Mouse (Mus musculus) heart, embryonic 10.5 days (tissue): ENCODE measurements at regions not wholly inside any gene's neighbourhood (a gene's known extent, or its start where the extent isn't known, plus 50 kb on each side); places are given as distances from the start of the nearest gene placed in this dataset.
A peak's percentile ranks its signal among the peaks of the same experiment; 100 is the strongest.

ENCODE experiments used
- DNase-seq: peaks from one replicate; pipeline ENCODE4 v3.0.0-alpha.2; 2017; ENCODE audit warnings: low spot score
- H3K27ac ChIP-seq: fragments of 300-500 bp; sonication (generic); 2 replicates; pipeline ENCODE4 v1.5.1; 2016; ENCODE audit warnings: mild to moderate bottlenecking
- H3K27me3 ChIP-seq: fragments of 300-500 bp; sonication (generic); 2 replicates; pipeline ENCODE4 v1.6.1; 2016; ENCODE audit warnings: mild to moderate bottlenecking; ENCODE audit not compliant: poor library complexity, insufficient read depth, severe bottlenecking
- H3K36me3 ChIP-seq: fragments of 300-500 bp; sonication (generic); 2 replicates; pipeline ENCODE4 v1.6.1; 2016; ENCODE audit warnings: mild to moderate bottlenecking, moderate library complexity
- H3K4me1 ChIP-seq: fragments of 300-500 bp; sonication (generic); 2 replicates; pipeline ENCODE4 v1.6.1; 2016; ENCODE audit warnings: mild to moderate bottlenecking
- H3K4me3 ChIP-seq: fragments of 300-500 bp; sonication (generic); 2 replicates; pipeline ENCODE4 v1.5.1; 2016; ENCODE audit warnings: mild to moderate bottlenecking, moderate library complexity
- H3K9me3 ChIP-seq: fragments of 300-500 bp; sonication (generic); 2 replicates; pipeline ENCODE4 v1.6.1; 2016; ENCODE audit warnings: mild to moderate bottlenecking, moderate library complexity
- WGBS: fragments of 180-500 bp; shearing (Covaris S2); methylation state at CpG from one replicate; pipeline ENCODE4 v1.1.7; 2016; 5-methylcytosine and 5-hydroxymethylcytosine counted together

- 81% methylated on average over 17 of the region's 17 CpGs for WGBS
- DNase-seq: no peak
- no peaks in the 10 kb centered on the region for H3K27me3 ChIP-seq
- 0 out of 2 replicates have a peak, but pooled peaks cover 4% of the 10 kb centered on the region for H3K4me1 ChIP-seq
- no peak overlapping the region for H3K4me3 ChIP-seq
- H3K9me3 ChIP-seq: peaks cover 2% of the 10 kb centered on the region; the same call in 1 of the 2 replicates
- no peak overlapping the region for H3K27ac ChIP-seq
- H3K36me3 ChIP-seq: no peaks in the 10 kb centered on the region
These were observed 53.8 kb upstream of the Coro2b start for GRCm38 (mm10) chr9:62590407-62591195.

GRCm38 (mm10) chr9:62591196-62591485 lies 54.3 kb upstream of the Coro2b start:
- no peak overlapping the region for H3K4me3 ChIP-seq
- 77% methylated on average over 6 of the region's 6 CpGs for WGBS
- H3K27me3 ChIP-seq: no peaks in the 10 kb centered on the region
- no peak overlapping the region for H3K27ac ChIP-seq
- 0 out of 2 replicates have a peak, but pooled peaks cover 4% of the 10 kb centered on the region for H3K4me1 ChIP-seq
- no peak for DNase-seq
- peaks cover 2% of the 10 kb centered on the region; the same call in 1 of the 2 replicates for H3K9me3 ChIP-seq
- no peaks in the 10 kb centered on the region for H3K36me3 ChIP-seq

GRCm38 (mm10) chr9:62598056-62598455 lies 61.2 kb upstream of the Coro2b start:
- peak; percentile 52 for DNase-seq
- H3K9me3 ChIP-seq: no peaks in the 10 kb centered on the region
- H3K4me1 ChIP-seq: no peaks in the 10 kb centered on the region
- no peaks in the 10 kb centered on the region for H3K27me3 ChIP-seq
- WGBS: 68% methylated on average over 7 of the region's 7 CpGs
- H3K36me3 ChIP-seq: no peaks in the 10 kb centered on the region
- H3K27ac ChIP-seq: no peak overlapping the region
- H3K4me3 ChIP-seq: no peak overlapping the region

GRCm38 (mm10) chr9:62598956-62599355 lies 62.1 kb upstream of the Coro2b start:
- H3K36me3 ChIP-seq: no peaks in the 10 kb centered on the region
- 88% methylated on average over 5 of the region's 5 CpGs for WGBS
- no peaks in the 10 kb centered on the region for H3K9me3 ChIP-seq
- H3K4me3 ChIP-seq: no peak overlapping the region
- H3K27me3 ChIP-seq: no peaks in the 10 kb centered on the region
- H3K4me1 ChIP-seq: no peaks in the 10 kb centered on the region
- no peak overlapping the region for H3K27ac ChIP-seq
- DNase-seq: peak; percentile 60

- WGBS: 80% methylated on average over 2 of the region's 2 CpGs
- H3K9me3 ChIP-seq: 0 out of 2 replicates have a peak, but pooled peaks cover 5% of the 10 kb centered on the region
- H3K4me3 ChIP-seq: no peak overlapping the region
- no peak for DNase-seq
- H3K27ac ChIP-seq: no peak overlapping the region
- no peaks in the 10 kb centered on the region for H3K27me3 ChIP-seq
- peaks cover 9% of the 10 kb centered on the region; the same call in 1 of the 2 replicates for H3K4me1 ChIP-seq
- no peaks in the 10 kb centered on the region for H3K36me3 ChIP-seq
These were observed 67.1 kb upstream of the Itga11 start for GRCm38 (mm10) chr9:62610526-62610925.

- Histone ChIP-seq H3K36me3 (no peaks in the 10 kb centered on the region), H3K27ac (no peak overlapping the region), H3K4me1 (peaks cover 9% of the 10 kb centered on the region; the same call in 1 of the 2 replicates), H3K27me3 (no peaks in the 10 kb centered on the region), H3K4me3 (no peak overlapping the region), H3K9me3 (0 out of 2 replicates have a peak, but pooled peaks cover 5% of the 10 kb centered on the region)
- DNase-seq: no peak
- WGBS: 41% methylated on average over 2 of the region's 2 CpGs
These were observed 66.2 kb upstream of the Itga11 start for GRCm38 (mm10) chr9:62611452-62611851.

GRCm38 (mm10) chr9:62613053-62613452 lies 64.6 kb upstream of the Itga11 start:
- Histone ChIP-seq H3K9me3 (0 out of 2 replicates have a peak, but pooled peaks cover 5% of the 10 kb centered on the region), H3K27ac (peak overlapping the region; percentile 36; the same call in 1 of the 2 replicates), H3K4me3 (no peak overlapping the region), H3K4me1 (0 out of 2 replicates have a peak, but pooled peaks cover 4% of the 10 kb centered on the region), H3K27me3 (no peaks in the 10 kb centered on the region), H3K36me3 (no peaks in the 10 kb centered on the region)
- DNase-seq: no peak
- WGBS: 54% methylated on average over 2 of the region's 2 CpGs

GRCm38 (mm10) chr9:62613806-62614205 lies 63.8 kb upstream of the Itga11 start:
- H3K4me1 ChIP-seq: 0 out of 2 replicates have a peak, but pooled peaks cover 4% of the 10 kb centered on the region
- H3K27ac ChIP-seq: peak overlapping the region; percentile 36; the same call in 1 of the 2 replicates
- no peak for DNase-seq
- H3K9me3 ChIP-seq: 0 out of 2 replicates have a peak, but pooled peaks cover 5% of the 10 kb centered on the region
- no peaks in the 10 kb centered on the region for H3K27me3 ChIP-seq
- no peak overlapping the region for H3K4me3 ChIP-seq
- 82% methylated on average over 8 of the region's 8 CpGs for WGBS
- H3K36me3 ChIP-seq: no peaks in the 10 kb centered on the region

GRCm38 (mm10) chr9:62614950-62615349 lies 62.7 kb upstream of the Itga11 start:
- H3K27ac ChIP-seq: no peak overlapping the region
- H3K9me3 ChIP-seq: 0 out of 2 replicates have a peak, but pooled peaks cover 5% of the 10 kb centered on the region
- H3K4me3 ChIP-seq: no peak overlapping the region
- 78% methylated on average over 4 of the region's 4 CpGs for WGBS
- 0 out of 2 replicates have a peak, but pooled peaks cover 4% of the 10 kb centered on the region for H3K4me1 ChIP-seq
- no peaks in the 10 kb centered on the region for H3K36me3 ChIP-seq
- DNase-seq: no peak
- H3K27me3 ChIP-seq: no peaks in the 10 kb centered on the region

- DNase-seq: no peak
- Histone ChIP-seq H3K4me3 (no peak overlapping the region), H3K27me3 (no peaks in the 10 kb centered on the region), H3K9me3 (0 out of 2 replicates have a peak, but pooled peaks cover 1% of the 10 kb centered on the region), H3K4me1 (0 out of 2 replicates have a peak, but pooled peaks cover 6% of the 10 kb centered on the region), H3K27ac (no peak overlapping the region), H3K36me3 (no peaks in the 10 kb centered on the region)
- 44% methylated on average over 1 of the region's 1 CpGs for WGBS
These were observed 61.8 kb upstream of the Itga11 start for GRCm38 (mm10) chr9:62615799-62616198.

- DNase-seq: no peak
- H3K4me1 ChIP-seq: peaks cover 7% of the 10 kb centered on the region; the same call in 1 of the 2 replicates
- no peaks in the 10 kb centered on the region for H3K27me3 ChIP-seq
- 82% methylated on average over 1 of the region's 1 CpGs for WGBS
- no peaks in the 10 kb centered on the region for H3K9me3 ChIP-seq
- H3K4me3 ChIP-seq: no peak overlapping the region
- H3K36me3 ChIP-seq: no peaks in the 10 kb centered on the region
- H3K27ac ChIP-seq: no peak overlapping the region
These were observed 58.6 kb upstream of the Itga11 start for GRCm38 (mm10) chr9:62618994-62619393.

- 71% methylated on average over 9 of the region's 9 CpGs for WGBS
- H3K27ac ChIP-seq: no peak overlapping the region
- no peaks in the 10 kb centered on the region for H3K9me3 ChIP-seq
- no peaks in the 10 kb centered on the region for H3K27me3 ChIP-seq
- peaks cover 14% of the 10 kb centered on the region for H3K4me1 ChIP-seq
- DNase-seq: no peak
- H3K4me3 ChIP-seq: no peak overlapping the region
- no peaks in the 10 kb centered on the region for H3K36me3 ChIP-seq
These were observed 56.7 kb upstream of the Itga11 start for GRCm38 (mm10) chr9:62620901-62621445.

- H3K9me3 ChIP-seq: no peaks in the 10 kb centered on the region
- no peak overlapping the region for H3K4me3 ChIP-seq
- DNase-seq: no peak
- no peak overlapping the region for H3K27ac ChIP-seq
- no peaks in the 10 kb centered on the region for H3K36me3 ChIP-seq
- no peaks in the 10 kb centered on the region for H3K27me3 ChIP-seq
- 50% methylated on average over 10 of the region's 10 CpGs for WGBS
- H3K4me1 ChIP-seq: peaks cover 21% of the 10 kb centered on the region
These were observed 55.5 kb upstream of the Itga11 start for GRCm38 (mm10) chr9:62622106-62622505.
